Mouse (Mus musculus): Measurements from ENCODE around the gene Alg6. TPM values are rescaled to one million over a fixed set of nuclear protein-coding genes. Genes with fewer than 3 reads are reported as not detected.

Gene Alg6
- polyA plus RNA-seq (2014; fragmentation: Illumina TruSeq; extraction: RNeasy Lipid Tissue Mini Kit (QIAGEN cat#74804); ENCODE audit: low read depth, low replicate concordance): 5.3 TPM

DNA sequence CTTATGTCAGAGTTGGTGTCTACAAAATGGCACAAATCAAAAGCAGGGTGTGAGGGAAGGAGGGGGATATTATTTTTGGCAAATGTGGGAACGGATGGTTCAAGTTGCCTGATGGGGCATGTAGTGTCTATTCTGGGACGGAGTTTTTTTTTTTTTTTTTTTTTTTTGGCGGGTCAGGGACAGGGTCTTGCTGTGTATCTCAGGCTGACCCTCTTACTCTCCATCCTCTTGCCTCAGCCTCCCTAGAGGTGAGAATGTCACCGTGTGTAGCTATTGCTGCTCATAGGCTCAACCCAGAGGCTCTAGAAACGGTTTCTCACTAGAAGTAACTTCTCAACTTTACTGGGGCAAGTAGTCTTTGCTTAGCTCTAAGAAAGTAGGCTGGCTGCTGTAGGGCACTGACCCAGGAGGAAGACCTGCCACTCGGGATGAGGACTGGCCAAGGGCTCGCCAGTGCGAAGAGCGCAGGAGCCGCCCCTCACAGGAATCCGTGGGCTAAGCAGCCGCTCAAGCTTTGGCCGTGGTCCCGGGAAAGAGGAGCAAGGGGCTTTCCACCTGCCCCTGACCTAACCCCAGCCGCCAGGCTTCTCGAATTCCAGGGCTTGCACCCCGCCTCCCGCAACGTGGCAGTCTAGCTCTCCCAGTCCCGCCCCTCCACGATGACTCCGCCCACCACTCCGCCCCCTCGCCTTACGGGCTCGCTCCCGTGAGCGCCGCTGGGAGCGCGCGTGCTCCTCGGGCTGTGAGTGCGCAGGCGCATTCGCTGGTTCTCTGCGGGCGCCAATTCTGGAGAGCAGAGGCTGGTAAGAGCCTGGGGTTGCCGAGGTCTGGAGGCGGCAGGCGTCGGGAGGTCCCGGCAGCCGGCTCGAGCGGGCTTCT lies at the start of gene Alg6:
Alg6 (plus strand) TSS at position 761 of the 879 bp plus-strand sequence.

Other genes starting within 250 kb of the Alg6 start
- gene Foxd3, start 59.4 kb upstream of the Alg6 start, polyA plus RNA-seq (2014; fragmentation: Illumina TruSeq; extraction: RNeasy Lipid Tissue Mini Kit (QIAGEN cat#74804); ENCODE audit: low read depth, low replicate concordance): not detected
- 80.8 TPM for gene Efcab7, start 113.5 kb downstream of the Alg6 start, polyA plus RNA-seq (2014; fragmentation: Illumina TruSeq; extraction: RNeasy Lipid Tissue Mini Kit (QIAGEN cat#74804); ENCODE audit: low read depth, low replicate concordance)
- 4.3 TPM for gene Pgm1, start 213.8 kb downstream of the Alg6 start, polyA plus RNA-seq (2014; fragmentation: Illumina TruSeq; extraction: RNeasy Lipid Tissue Mini Kit (QIAGEN cat#74804); ENCODE audit: low read depth, low replicate concordance)
- gene Itgb3bp, start 214.1 kb downstream of the Alg6 start, polyA plus RNA-seq (2014; fragmentation: Illumina TruSeq; extraction: RNeasy Lipid Tissue Mini Kit (QIAGEN cat#74804); ENCODE audit: low read depth, low replicate concordance): 237 TPM